Mouse (Mus musculus) intestine, embryonic 15.5 days (tissue): ENCODE data around the gene Adamts12. TPM values are rescaled to one million over a fixed set of nuclear protein-coding genes. Genes with fewer than 3 reads are reported as not detected.

Experiments
- ATAC-seq: fragments of 200-750 bp; cut with Nextera tagmentation; 2 replicates; pipeline ENCODE4 v1.8.0; 2017; ENCODE audit warnings: moderate TSS enrichment, moderate library complexity
- H3K27ac ChIP-seq: fragments of 300-500 bp; sonication (generic); 2 replicates; pipeline ENCODE4 v1.5.1; 2015; ENCODE audit warnings: mild to moderate bottlenecking, inconsistent platforms
- H3K27me3 ChIP-seq: fragments of 300-500 bp; sonication (generic); replicated peaks from 2 replicates; pipeline ENCODE4 v1.6.1; 2015; ENCODE audit warnings: inconsistent platforms
- H3K36me3 ChIP-seq: fragments of 300-500 bp; sonication (generic); 2 replicates; pipeline ENCODE4 v1.6.1; 2015; ENCODE audit warnings: inconsistent platforms
- H3K4me1 ChIP-seq: fragments of 300-500 bp; sonication (generic); replicated peaks from 2 replicates; pipeline ENCODE4 v1.6.1; 2015; ENCODE audit warnings: inconsistent platforms
- H3K4me2 ChIP-seq: fragments of 300-500 bp; sonication (generic); replicated peaks from 2 replicates; pipeline ENCODE4 v1.6.1; 2015; ENCODE audit warnings: mild to moderate bottlenecking, inconsistent platforms
- H3K4me3 ChIP-seq: fragments of 300-500 bp; sonication (generic); replicated peaks from 2 replicates; pipeline ENCODE4 v1.5.1; 2015; ENCODE audit warnings: inconsistent platforms
- H3K9ac ChIP-seq: fragments of 300-500 bp; sonication (generic); 2 replicates; pipeline ENCODE4 v1.6.1; 2015; ENCODE audit warnings: inconsistent platforms
- H3K9me3 ChIP-seq: fragments of 300-500 bp; sonication (generic); 2 replicates; pipeline ENCODE4 v1.6.1; 2016; ENCODE audit warnings: inconsistent platforms
- WGBS: fragments of 180-500 bp; shearing (Covaris S2); methylation state at CpG from one replicate; pipeline ENCODE4 v1.1.7; 2015; 5-methylcytosine and 5-hydroxymethylcytosine counted together
- polyA plus RNA-seq: library from polyadenylated mRNA; unstranded; fragments of >200 nt; fragmentation: Nextera tagmentation; extraction: Ambion mirVana; gene quantifications from 2 replicates; pipeline ENCODE4 v1.2.1, GENCODE M21; 2015

Gene Adamts12
- polyA plus RNA-seq, 1 experiment from 2014 or later = 1.9 TPM

GRCm38 (mm10) chr15:11190447-11190846 lies 125.9 kb downstream of the Adamts12 start:
- Histone ChIP-seq H3K27ac (no peak overlapping the region), H3K9me3 (no peaks in the 10 kb centered on the region), H3K4me1 (no peaks in the 10 kb centered on the region), H3K4me3 (no peak overlapping the region), H3K36me3 (no peaks in the 10 kb centered on the region), H3K9ac (no peak overlapping the region), H3K27me3 (no peaks in the 10 kb centered on the region), H3K4me2 (no peak overlapping the region)
- no peak for ATAC-seq
- WGBS = 74% methylated on average over 4 of the region's 4 CpGs

GRCm38 (mm10) chr15:11192762-11193161 lies 128.2 kb downstream of the Adamts12 start:
- Histone ChIP-seq H3K4me2 (no peak overlapping the region), H3K4me1 (no peaks in the 10 kb centered on the region)
- 70% methylated on average over 2 of the region's 2 CpGs for WGBS

GRCm38 (mm10) chr15:11197051-11197450 lies 132.5 kb downstream of the Adamts12 start:
- no peaks in the 10 kb centered on the region for H3K27me3 ChIP-seq
- H3K9ac ChIP-seq = no peak overlapping the region
- no peaks in the 10 kb centered on the region for H3K4me1 ChIP-seq
- no peaks in the 10 kb centered on the region for H3K36me3 ChIP-seq
- no peaks in the 10 kb centered on the region for H3K9me3 ChIP-seq
- ATAC-seq = no peak
- H3K4me3 ChIP-seq = no peak overlapping the region
- no peak overlapping the region for H3K27ac ChIP-seq
- no peak overlapping the region for H3K4me2 ChIP-seq
- WGBS = 83% methylated on average over 6 of the region's 6 CpGs

More at GRCm38 (mm10) chr15:11192762-11193161, 128.2 kb downstream of the Adamts12 start:
- Histone ChIP-seq H3K9me3 (no peaks in the 10 kb centered on the region), H3K9ac (no peak overlapping the region), H3K27me3 (no peaks in the 10 kb centered on the region), H3K4me3 (no peak overlapping the region), H3K36me3 (no peaks in the 10 kb centered on the region), H3K27ac (no peak overlapping the region)
- no peak for ATAC-seq

GRCm38 (mm10) chr15:11198246-11198795 lies 133.7 kb downstream of the Adamts12 start:
- no peak for ATAC-seq
- Histone ChIP-seq H3K9me3 (no peaks in the 10 kb centered on the region), H3K4me1 (no peaks in the 10 kb centered on the region), H3K4me2 (no peak overlapping the region), H3K27me3 (no peaks in the 10 kb centered on the region), H3K4me3 (no peak overlapping the region), H3K36me3 (no peaks in the 10 kb centered on the region), H3K9ac (no peak overlapping the region), H3K27ac (no peak overlapping the region)
- WGBS = 90% methylated on average over 7 of the region's 7 CpGs

- Histone ChIP-seq H3K4me3 (no peak overlapping the region), H3K27ac (no peak overlapping the region), H3K9me3 (no peaks in the 10 kb centered on the region), H3K4me1 (no peaks in the 10 kb centered on the region), H3K4me2 (no peak overlapping the region), H3K9ac (no peak overlapping the region), H3K36me3 (no peaks in the 10 kb centered on the region), H3K27me3 (no peaks in the 10 kb centered on the region)
- WGBS = 77% methylated on average over 6 of the region's 6 CpGs
- no peak for ATAC-seq
Observed at GRCm38 (mm10) chr15:11203084-11203483, 138.5 kb downstream of the Adamts12 start.

- Histone ChIP-seq H3K4me2 (no peak overlapping the region), H3K4me1 (no peaks in the 10 kb centered on the region), H3K9me3 (no peaks in the 10 kb centered on the region), H3K36me3 (no peaks in the 10 kb centered on the region), H3K27me3 (no peaks in the 10 kb centered on the region), H3K4me3 (no peak overlapping the region), H3K9ac (no peak overlapping the region), H3K27ac (no peak overlapping the region)
- no peak for ATAC-seq
- 77% methylated on average over 3 of the region's 3 CpGs for WGBS
Observed at GRCm38 (mm10) chr15:11204934-11205333, 140.3 kb downstream of the Adamts12 start.

GRCm38 (mm10) chr15:11210976-11211375 lies 146.4 kb downstream of the Adamts12 start:
- 80% methylated on average over 6 of the region's 6 CpGs for WGBS
- Histone ChIP-seq H3K27ac (no peak overlapping the region), H3K9ac (no peak overlapping the region), H3K27me3 (no peaks in the 10 kb centered on the region), H3K4me1 (no peaks in the 10 kb centered on the region), H3K36me3 (no peaks in the 10 kb centered on the region), H3K4me2 (no peak overlapping the region), H3K4me3 (no peak overlapping the region), H3K9me3 (no peaks in the 10 kb centered on the region)
- no peak for ATAC-seq

- no peaks in the 10 kb centered on the region for H3K4me1 ChIP-seq
- no peaks in the 10 kb centered on the region for H3K36me3 ChIP-seq
- H3K9ac ChIP-seq = no peak overlapping the region
- H3K9me3 ChIP-seq = no peaks in the 10 kb centered on the region
- no peak for ATAC-seq
- H3K4me3 ChIP-seq = no peak overlapping the region
- no peaks in the 10 kb centered on the region for H3K27me3 ChIP-seq
- 91% methylated on average over 4 of the region's 4 CpGs for WGBS
- no peak overlapping the region for H3K27ac ChIP-seq
- H3K4me2 ChIP-seq = no peak overlapping the region
Observed at GRCm38 (mm10) chr15:11233906-11234632, 169.5 kb downstream of the Adamts12 start.

- ATAC-seq = no peak
- Histone ChIP-seq H3K9ac (no peak overlapping the region), H3K4me1 (no peaks in the 10 kb centered on the region), H3K9me3 (no peaks in the 10 kb centered on the region), H3K27ac (no peak overlapping the region), H3K4me3 (no peak overlapping the region), H3K36me3 (no peaks in the 10 kb centered on the region), H3K27me3 (no peaks in the 10 kb centered on the region), H3K4me2 (no peak overlapping the region)
- WGBS = 86% methylated on average over 3 of the region's 3 CpGs
Observed at GRCm38 (mm10) chr15:11240406-11240805, 175.8 kb downstream of the Adamts12 start.

GRCm38 (mm10) chr15:11241288-11241687 lies 176.7 kb downstream of the Adamts12 start:
- no peaks in the 10 kb centered on the region for H3K36me3 ChIP-seq
- ATAC-seq = no peak
- H3K9me3 ChIP-seq = no peaks in the 10 kb centered on the region
- 76% methylated on average over 2 of the region's 2 CpGs for WGBS
- H3K27ac ChIP-seq = no peak overlapping the region
- no peaks in the 10 kb centered on the region for H3K27me3 ChIP-seq
- no peaks in the 10 kb centered on the region for H3K4me1 ChIP-seq
- H3K9ac ChIP-seq = no peak overlapping the region
- H3K4me2 ChIP-seq = no peak overlapping the region
- H3K4me3 ChIP-seq = no peak overlapping the region

GRCm38 (mm10) chr15:11246402-11246801 lies 181.8 kb downstream of the Adamts12 start:
- 89% methylated on average over 1 of the region's 1 CpGs for WGBS
- ATAC-seq = no peak
- H3K27ac ChIP-seq = no peak overlapping the region
- H3K36me3 ChIP-seq = no peaks in the 10 kb centered on the region
- no peak overlapping the region for H3K9ac ChIP-seq
- H3K4me3 ChIP-seq = no peak overlapping the region
- no peaks in the 10 kb centered on the region for H3K27me3 ChIP-seq
- H3K9me3 ChIP-seq = no peaks in the 10 kb centered on the region
- no peaks in the 10 kb centered on the region for H3K4me1 ChIP-seq
- H3K4me2 ChIP-seq = no peak overlapping the region

GRCm38 (mm10) chr15:11279273-11280080 lies 214.9 kb downstream of the Adamts12 start:
- H3K9me3 ChIP-seq = no peaks in the 10 kb centered on the region
- H3K4me1 ChIP-seq = no peaks in the 10 kb centered on the region
- H3K27me3 ChIP-seq = no peaks in the 10 kb centered on the region
- 70% methylated on average over 6 of the region's 6 CpGs for WGBS
- H3K4me2 ChIP-seq = no peak overlapping the region
- H3K9ac ChIP-seq = no peak overlapping the region
- no peaks in the 10 kb centered on the region for H3K36me3 ChIP-seq
- ATAC-seq = peak; percentile 89
- H3K27ac ChIP-seq = no peak overlapping the region
- H3K4me3 ChIP-seq = no peak overlapping the region
